Mouse (Mus musculus): ENCODE measurements around the gene Trmt61a.

DNA sequence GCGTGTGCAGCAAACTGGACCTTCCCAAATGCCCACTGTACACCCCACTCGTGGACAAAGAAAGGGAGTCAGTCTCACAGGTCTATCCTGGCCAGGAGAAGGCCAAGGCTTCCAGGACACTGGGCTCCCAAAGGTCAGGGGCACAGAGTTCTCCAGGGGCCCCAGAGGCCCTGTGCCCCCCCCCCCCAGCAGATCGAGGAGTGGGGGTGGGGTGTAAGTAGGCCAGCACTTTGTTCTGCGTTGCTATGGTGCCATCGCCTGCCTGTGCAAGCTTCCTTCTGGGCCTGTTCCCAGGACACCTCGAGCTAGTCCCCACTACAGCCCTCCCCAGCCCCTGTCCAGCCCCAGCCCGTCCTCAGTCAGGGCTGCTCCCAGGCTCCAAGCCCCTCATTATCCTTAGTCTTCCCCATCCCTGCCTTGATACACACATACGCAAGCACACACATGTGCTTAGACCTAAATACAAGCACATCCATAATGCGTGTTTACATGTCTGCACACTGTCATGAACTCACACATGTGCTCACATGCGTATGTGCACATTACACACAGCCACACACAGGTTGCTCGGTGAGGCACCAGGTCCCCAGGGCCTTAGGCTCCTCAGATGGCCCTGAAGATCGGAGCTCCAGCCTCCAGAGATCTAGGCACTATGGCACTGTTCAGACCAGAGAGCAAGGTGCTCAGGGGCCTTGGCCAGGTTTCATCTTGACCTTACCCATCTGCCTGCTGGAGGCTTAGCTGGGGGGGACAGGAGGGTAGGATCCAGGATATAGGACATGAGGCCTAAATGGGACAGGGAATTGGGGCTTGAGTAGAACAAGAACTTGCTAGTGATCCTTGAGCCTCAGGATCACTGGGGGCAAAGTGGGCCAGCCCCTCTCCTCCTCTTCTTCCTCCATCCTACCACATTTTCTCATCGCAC lies 17.2 kb downstream of the Trmt61a start:
- no peak for TF ChIP-seq CTCF (IDR thresholded peaks at IDR 0.05; ENCODE audit: borderline replicate concordance, insufficient read depth, low read length)
- no peak for TF ChIP-seq POLR2A (IDR thresholded peaks at IDR 0.05; ENCODE audit: low read depth, low read length)

All from embryonic fibroblast, embryonic 13.5 days (primary cell).